Mouse (Mus musculus): Measurements from ENCODE around the gene Adipoq.

DNA sequence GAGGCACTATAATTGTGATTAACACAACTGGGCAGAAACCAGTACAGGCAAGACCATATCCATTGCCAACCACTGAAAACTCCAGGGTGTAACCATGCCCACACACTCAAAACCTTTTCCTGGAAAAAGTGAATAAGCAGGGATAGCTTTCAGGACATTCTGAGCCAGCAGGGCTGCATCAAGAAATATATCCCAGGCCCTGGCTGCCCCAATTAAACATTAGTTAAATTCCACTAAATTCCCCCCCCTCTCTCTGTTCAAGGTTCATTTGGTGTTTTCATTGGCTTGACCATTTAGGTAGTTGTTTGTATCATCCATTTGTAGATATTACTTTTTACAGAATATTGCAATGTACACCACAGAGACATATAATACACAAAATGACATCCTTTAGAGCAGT, 50.0 kb downstream of the Adipoq start:
- TF ChIP-seq CTCF (IDR thresholded peaks at IDR 0.05; ENCODE audit: control insufficient read depth, insufficient read depth, insufficient read length) (no peak), USF1 (IDR thresholded peaks at IDR 0.05; ENCODE audit: low read depth) (no peak)

All from C2C12 (cell line).